Mouse (Mus musculus) frontal cortex, adult (tissue): Measurements from ENCODE around the gene Lyar.
A peak's percentile ranks its signal among the peaks of the same experiment; 100 is the strongest.

Experiments
- ATAC-seq: cut with Nextera tagmentation; 2 replicates; pipeline ENCODE4 v1.9.2; 2017; ENCODE audit warnings: mild to moderate bottlenecking, moderate library complexity, mixed read lengths; ENCODE audit not compliant: low TSS enrichment

The Lyar gene

DNA sequence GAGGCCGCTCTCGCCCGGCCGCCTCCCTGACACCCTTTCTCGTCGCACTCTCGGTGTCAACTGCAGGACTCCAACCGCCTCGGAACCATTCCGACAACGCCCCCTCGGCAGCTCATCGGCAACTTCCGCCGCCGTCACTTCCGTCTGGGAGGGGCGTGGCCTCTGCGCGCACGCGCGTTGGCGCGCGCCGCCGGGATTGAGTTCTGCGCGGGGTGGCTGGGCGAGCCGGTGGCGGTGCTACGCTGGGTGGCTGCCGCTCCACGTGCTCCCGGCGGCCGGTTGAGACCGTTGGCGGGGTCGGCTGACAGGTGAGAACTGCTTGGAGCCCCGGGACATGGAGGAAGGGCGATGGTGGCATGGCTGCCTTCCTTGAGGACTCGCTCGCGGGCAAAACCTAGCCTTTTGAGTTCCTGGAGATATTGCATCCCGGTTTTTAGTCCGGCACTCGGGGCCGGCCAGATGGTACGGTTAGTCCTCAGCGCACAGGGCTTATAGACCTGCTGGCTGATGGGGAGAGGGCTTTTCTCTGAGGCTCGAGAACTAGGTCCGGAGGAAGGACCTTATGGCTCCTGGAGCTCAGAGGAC is at the start of gene Lyar, which contains the start of gene Zbtb49:
Gene Lyar (plus strand): TSS at position 143 of the 585 bp plus-strand sequence.
Gene Zbtb49 (minus strand): TSS at position 130 of the 585 bp plus-strand sequence.
- ATAC-seq = peak; percentile 92

DNA sequence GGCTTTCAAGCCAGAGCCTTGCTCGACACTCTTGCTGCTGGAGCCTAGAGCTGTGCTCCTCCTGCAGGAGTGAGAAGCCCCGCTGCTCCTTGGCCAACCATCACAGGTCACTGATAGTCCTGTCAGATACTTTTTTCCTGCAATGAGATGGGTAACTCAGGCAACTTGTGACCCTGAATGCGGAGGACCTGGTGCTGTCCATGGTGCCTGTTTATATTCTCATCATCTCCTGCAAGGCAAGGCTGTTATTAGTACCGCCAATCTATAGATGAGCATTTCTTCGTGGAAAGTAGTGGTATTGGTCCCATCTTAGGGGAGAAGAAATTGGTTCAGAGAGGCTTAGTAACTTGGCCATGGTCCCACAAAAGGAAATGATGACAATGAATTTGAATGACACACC is 46.5 kb upstream of the Lyar start:
- ATAC-seq = no peak

DNA sequence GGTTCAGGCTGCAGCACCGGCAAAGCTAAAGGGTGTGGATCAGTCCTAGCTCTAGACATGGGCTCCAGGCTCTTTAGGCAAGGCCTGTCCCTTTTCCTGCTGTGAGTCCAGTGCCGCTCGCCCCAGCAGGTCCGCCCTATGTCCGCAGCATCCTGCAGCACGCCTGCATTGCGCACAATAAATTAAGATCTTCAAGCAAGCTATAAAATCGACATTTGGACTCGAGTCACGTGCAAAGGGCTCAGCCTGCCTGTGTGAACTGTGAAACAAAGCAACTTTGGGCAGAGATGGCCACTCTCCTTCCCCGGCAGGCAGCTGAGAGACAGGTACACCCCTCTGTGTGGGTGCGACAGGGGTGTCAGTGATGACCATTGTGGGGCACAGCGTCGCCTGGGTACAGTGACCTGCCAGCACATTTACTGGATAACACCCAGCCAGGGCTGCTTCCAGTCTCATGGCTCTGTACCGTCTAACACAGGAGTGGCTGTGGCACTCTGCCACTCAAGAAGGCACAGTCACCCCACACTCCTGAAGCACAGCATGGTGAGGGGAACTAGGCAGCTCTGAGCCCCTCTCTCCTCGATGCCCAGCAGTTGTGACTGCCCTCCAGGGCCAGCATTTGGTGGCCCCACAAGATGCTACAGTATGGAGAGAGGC is 45.9 kb upstream of the Lyar start:
- ATAC-seq = no peak

DNA sequence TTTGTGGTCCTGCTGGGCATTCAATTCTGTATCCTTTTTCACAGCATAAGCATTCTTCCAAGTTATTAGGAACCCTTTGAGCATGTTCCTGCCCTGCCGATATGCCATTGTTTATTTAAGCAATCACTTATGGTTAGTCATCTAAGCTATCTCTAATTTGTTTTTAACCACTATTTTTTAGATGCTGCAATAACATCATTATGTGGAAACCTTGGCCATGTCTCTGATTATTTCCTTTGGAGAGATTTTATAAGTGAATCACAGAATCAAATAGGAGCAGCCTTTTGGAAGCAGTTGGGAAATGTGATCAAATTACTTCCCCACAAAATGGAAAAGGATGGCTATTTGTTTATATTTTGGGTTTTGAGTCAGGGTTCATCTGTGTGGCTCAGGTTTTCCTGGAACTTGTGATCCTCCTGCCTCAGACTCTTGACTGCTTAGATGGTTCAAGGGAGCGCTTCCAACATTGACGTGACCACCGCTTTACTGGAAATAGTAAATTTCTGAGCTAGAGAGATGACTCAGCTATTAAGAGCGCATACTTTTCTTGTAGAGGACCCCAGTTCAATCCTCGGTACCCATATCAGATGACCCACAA is 35.5 kb upstream of the Lyar start:
- ATAC-seq = no peak

GRCm38 (mm10) chr5:38187006-38187405 is 33.3 kb upstream of the Lyar start:
- ATAC-seq = no peak

GRCm38 (mm10) chr5:38190907-38191306 is 29.4 kb upstream of the Lyar start:
- ATAC-seq = no peak

DNA sequence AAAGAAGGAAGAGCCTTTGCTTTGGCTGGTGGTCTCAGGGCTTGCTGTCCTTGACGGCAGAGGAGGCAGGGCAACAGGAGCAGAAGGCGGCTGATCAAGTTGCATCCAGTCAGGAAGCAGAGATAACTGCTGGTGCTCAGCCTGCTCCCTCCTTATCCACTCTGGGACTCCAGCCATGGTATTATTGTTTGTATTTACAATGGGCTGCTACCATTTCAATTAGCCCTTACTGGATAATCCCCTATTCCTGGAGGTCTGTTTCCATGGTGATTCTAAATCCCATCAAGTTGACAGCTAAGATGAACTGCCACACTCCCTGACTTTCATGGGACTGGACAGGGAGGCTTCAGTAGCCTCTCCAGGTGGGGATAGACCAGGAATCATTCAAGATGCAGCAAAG is 25.3 kb upstream of the Lyar start:
- no peak for ATAC-seq

- ATAC-seq = no peak
Observed at GRCm38 (mm10) chr5:38195941-38196340, 24.3 kb upstream of the Lyar start.

GRCm38 (mm10) chr5:38196821-38197481 is 23.3 kb upstream of the Lyar start:
- no peak for ATAC-seq

- ATAC-seq = peak; percentile 86
Observed at GRCm38 (mm10) chr5:38197482-38197823, 22.8 kb upstream of the Lyar start.

DNA sequence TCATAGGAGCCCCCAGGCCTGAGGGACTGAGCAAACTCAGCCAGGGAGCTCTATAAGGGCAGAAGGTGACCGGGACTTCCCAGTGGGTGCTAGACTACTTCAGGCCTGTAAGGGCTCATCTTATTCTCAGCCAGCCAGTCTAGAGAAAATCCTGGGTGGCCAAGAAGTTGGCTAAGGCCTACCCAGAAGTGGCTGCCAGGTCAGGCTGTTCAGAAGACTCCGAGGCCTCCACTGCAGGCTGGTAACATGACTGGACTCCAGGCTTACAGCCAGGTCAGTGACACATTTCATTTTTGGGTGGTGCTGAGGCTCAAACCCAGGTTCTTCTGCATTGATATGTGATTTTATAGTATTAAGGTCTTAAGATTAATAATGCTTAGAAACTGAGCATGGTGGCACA is 20.6 kb upstream of the Lyar start:
- no peak for ATAC-seq

- peak; percentile 71 for ATAC-seq
Observed at GRCm38 (mm10) chr5:38205303-38205726, 15.0 kb upstream of the Lyar start.

DNA sequence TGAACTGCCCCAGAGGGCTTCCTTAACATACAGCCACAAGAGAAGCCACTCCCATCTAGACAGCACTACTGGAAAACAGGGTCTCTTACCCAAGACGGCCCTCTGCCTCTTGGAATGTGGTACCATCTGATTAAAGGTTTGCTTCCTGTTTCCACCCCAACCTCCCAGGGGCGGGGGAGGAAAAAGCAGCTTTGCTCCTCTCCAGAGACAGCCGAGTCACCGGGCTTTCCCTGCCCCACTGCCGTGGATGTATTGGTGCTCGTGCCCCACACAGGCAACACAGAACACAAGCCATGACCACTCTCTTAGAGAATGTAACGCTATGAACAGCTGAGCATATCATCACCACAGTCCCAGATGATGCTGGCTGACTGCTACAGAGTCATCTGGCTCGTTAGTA is 11.3 kb upstream of the Lyar start:
- no peak for ATAC-seq

DNA sequence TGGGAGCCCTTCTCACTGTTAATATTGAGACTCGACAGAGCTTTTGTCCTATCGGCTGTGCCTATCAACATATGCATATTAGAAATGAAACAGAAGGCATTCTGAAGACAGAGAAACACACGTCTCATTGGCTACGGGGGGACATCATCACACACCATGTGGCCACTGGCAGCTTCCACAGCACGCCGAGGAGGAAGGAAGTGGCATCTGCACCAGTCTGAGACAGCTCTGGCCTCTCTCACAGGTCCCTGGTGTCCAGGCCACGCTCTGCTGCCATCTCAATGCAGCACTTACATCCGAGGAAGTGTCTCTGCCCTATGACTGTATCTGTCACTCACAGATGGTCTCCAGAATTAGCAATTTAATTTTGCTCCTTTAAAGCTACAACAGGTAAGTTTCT is 8.6 kb upstream of the Lyar start:
- ATAC-seq = no peak

DNA sequence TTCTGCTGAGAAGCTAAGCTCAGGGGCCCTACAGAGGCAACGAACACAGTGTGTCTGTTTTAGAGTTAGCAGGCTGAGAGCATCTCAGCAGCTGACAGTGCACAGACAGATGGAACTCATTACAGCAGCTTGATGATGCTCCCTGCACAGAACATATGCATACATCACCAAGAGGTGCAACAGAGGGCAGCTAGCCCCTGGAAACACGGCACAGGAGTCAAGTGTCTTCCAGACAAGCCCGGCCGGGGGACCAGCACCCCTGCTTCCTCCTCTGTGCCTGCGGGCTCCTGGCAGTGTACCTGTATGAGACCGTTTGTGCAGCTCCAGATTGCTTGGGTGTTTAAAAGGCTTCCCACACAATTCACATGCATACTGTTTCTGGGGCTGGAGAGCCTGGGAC is 7.3 kb upstream of the Lyar start:
- 0 out of 2 replicates have a peak, but pooled peaks have one; percentile 8 for ATAC-seq

- ATAC-seq = peak; percentile 85
Observed at GRCm38 (mm10) chr5:38219771-38220307, 431 bp upstream of the Lyar start.

GRCm38 (mm10) chr5:38235422-38235821 is 15.2 kb downstream of the Lyar start:
- ATAC-seq = peak; percentile 81

DNA sequence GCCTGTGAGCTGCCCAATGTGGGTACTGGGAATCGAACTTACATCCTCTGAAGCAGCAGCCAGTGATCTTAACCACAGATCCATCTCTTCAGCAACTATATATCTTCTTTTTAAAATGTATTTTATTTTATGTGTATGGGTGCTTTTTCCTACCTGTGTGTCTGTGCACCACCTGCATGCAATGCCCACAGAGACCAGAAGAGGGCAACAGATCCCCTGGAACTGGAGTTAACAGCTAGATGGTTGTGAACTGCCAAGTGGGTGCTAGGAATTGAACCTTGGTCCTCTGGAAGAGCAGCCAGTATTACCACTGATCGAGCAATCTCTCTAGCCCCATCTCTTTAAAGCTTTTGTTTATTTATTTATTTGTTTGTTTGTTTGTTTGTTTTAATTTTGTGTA is 16.4 kb downstream of the Lyar start:
- no peak for ATAC-seq

DNA sequence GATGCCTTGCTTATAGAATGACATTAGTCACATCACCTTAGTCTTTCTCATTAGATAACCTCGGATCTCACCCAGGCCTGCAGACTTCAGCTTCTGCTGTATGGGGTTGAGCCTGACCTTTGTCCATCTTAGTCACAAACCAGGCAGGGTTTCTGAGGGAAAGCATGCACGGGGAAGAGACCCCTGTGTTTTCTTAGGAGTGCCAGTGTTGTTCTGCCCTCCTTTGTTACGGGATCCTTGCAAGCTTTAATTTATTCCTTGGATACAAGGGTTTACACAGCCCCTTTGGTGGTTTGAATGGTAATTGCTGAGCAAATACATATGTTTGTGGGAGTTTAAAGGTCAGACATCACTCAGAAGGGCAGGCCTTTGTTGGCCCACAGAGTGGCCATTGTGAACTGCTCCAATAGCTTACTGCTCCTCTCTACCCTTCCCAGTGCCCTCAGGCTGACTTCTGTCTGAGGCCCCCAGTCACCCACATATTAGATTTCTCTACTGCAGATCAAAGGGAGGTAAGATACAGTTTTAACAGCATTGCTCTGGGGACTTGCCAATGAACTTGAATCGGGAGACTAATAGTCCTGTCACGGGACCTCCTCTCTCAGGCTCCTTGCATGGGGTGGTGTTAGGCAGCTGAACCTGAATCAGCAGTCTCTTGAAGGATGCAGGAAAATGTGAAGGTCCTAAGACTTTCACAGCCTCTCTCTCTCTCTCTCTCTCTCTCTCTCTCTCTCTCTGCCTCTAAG is 20.6 kb downstream of the Lyar start:
- no peak for ATAC-seq

GRCm38 (mm10) chr5:38241473-38241834 is 21.2 kb downstream of the Lyar start:
- no peak for ATAC-seq

DNA sequence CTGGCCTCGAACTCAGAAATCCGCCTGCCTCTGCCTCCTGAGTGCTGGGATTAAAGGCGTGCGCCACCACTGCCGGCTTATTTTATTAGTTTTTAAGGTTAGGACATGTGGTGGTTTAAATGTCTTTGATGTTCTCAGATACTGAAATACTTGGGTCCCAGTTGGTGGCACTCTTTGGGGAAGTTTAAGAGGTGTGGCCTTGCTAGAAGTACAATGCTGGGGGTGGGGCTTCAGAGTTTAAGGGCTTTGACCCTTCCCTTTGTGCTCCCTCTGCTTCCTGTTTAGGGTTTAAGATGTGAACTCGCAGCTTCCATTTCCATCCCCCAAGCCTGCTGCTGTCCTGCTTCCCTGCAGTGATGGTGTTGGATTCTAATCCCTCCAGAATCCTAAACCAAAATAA is 21.7 kb downstream of the Lyar start:
- no peak for ATAC-seq

GRCm38 (mm10) chr5:38255195-38255594 is 34.9 kb downstream of the Lyar start:
- ATAC-seq = no peak
